Comparison of ENCODE assay signal across 17 mouse cellular contexts in the genomic region with DNA sequence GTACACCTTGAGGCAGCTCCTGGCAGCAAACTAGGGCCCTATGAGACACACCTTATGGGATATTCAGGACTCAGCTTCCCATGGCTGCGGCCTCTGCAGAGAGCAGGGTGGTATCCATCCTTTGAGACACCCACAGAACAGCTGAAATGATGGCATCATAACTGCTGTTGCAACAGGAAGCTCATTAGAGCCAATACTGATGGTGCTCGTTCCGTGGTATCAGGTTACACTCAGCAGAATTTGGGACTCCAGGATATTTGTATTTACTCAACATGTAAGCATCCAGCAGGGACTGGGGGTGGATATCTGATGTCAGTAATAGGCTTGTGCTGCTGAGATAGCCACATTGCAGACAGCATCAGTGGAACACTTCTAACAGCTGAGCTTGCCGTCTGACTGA.
DNase-seq lines count a peak whose midpoint lies in the region; ATAC-seq and TF ChIP-seq lines count a peak whose summit lies in the region.
"Had no signal": no experiment of that assay in that cellular context is flagged by ENCODE, and none has a peak within 500 bp of the region (broad histone marks: within the 10 kb centered on the region; RNA-seq: fewer than 3 reads in every experiment).

No protein-coding gene starts in this region.

- peak; percentile 23 for DNase-seq in embryonic facial prominence, embryonic 11.5 days (ENCODE audit: low spot score)
- no peak for DNase-seq in embryonic facial prominence, embryonic 10.5 days (ENCODE audit: low spot score)
- peak; percentile 80 for DNase-seq in lung, postnatal 0 days (ENCODE audit: low spot score)
- DNase-seq in lung, adult 18-20 months, result no peak
- peak; percentile 29 for DNase-seq in forelimb bud, embryonic 11.5 days (ENCODE audit: low read depth, low spot score)
- no peak for DNase-seq in thymus, postnatal 25 days
- DNase-seq in gastrocnemius, adult 2 months, result no peak
- DNase-seq: forebrain, postnatal 0 days; gastrocnemius, postnatal 10 days; heart, adult 2 months; kidney, adult 9 months; kidney, postnatal 4 days; liver, embryonic 13.5 days had no signal

- intact Hi-C loops in gastrocnemius, adult 2 months (cut with DNase I), result no loop called here

- no peak for TF ChIP-seq CTCF in lung, postnatal 0 days (IDR thresholded peaks at IDR 0.05)
- TF ChIP-seq CTCF in gastrocnemius, adult 2 months (IDR thresholded peaks at IDR 0.05), result no peak

- no peaks in the 10 kb centered on the region for H3K4me1 ChIP-seq in embryonic facial prominence, embryonic 11.5 days (ENCODE audit: control insufficient read depth, insufficient read depth, low read length)
- peaks cover 26% of the 10 kb centered on the region for H3K4me1 ChIP-seq in embryonic facial prominence, embryonic 10.5 days
- H3K4me1 ChIP-seq in lung, postnatal 0 days (ENCODE audit: insufficient read depth, low read depth, low read length), result no peaks in the 10 kb centered on the region
- H3K4me1 ChIP-seq: heart, embryonic 15.5 days; liver, embryonic 13.5 days; stomach, embryonic 15.5 days had no signal

- H3K27ac ChIP-seq in embryonic facial prominence, embryonic 11.5 days (replicated peaks; ENCODE audit: low read depth, low read length), result no peak overlapping the region
- no peak overlapping the region for H3K27ac ChIP-seq in embryonic facial prominence, embryonic 10.5 days (replicated peaks)
- H3K27ac ChIP-seq in lung, postnatal 0 days (ENCODE audit: low read length), result no peak overlapping the region
- no peak overlapping the region for H3K27ac ChIP-seq in gastrocnemius, adult 2 months
- H3K27ac ChIP-seq: heart, adult 2 months; heart, embryonic 15.5 days; hindbrain, embryonic 10.5 days; liver, embryonic 13.5 days; stomach, embryonic 15.5 days had no signal

- H3K36me3 ChIP-seq in embryonic facial prominence, embryonic 11.5 days (replicated peaks; ENCODE audit: control insufficient read depth, insufficient read depth, low read depth, low read length), result no peaks in the 10 kb centered on the region
- H3K36me3 ChIP-seq in embryonic facial prominence, embryonic 10.5 days (replicated peaks), result no peaks in the 10 kb centered on the region
- no peaks in the 10 kb centered on the region for H3K36me3 ChIP-seq in lung, postnatal 0 days (ENCODE audit: insufficient read depth, low read length)
- H3K36me3 ChIP-seq: heart, embryonic 15.5 days; hindbrain, embryonic 10.5 days; liver, embryonic 13.5 days; stomach, embryonic 15.5 days had no signal

- no peak overlapping the region for H3K4me3 ChIP-seq in embryonic facial prominence, embryonic 11.5 days (ENCODE audit: low read depth, low read length)
- H3K4me3 ChIP-seq in embryonic facial prominence, embryonic 10.5 days, result no peak overlapping the region
- H3K4me3 ChIP-seq in lung, postnatal 0 days (ENCODE audit: low read depth, low read length), result no peak overlapping the region
- H3K4me3 ChIP-seq in gastrocnemius, adult 2 months, result no peak overlapping the region
- H3K4me3 ChIP-seq: heart, adult 2 months; heart, embryonic 15.5 days; hindbrain, embryonic 10.5 days; liver, embryonic 13.5 days; stomach, embryonic 15.5 days had no signal

- H3K9ac ChIP-seq in embryonic facial prominence, embryonic 11.5 days (replicated peaks; ENCODE audit: low read length), result no peak overlapping the region
- no peak overlapping the region for H3K9ac ChIP-seq in lung, postnatal 0 days (replicated peaks; ENCODE audit: low read depth)
- H3K9ac ChIP-seq: forebrain, postnatal 0 days; heart, embryonic 15.5 days; liver, embryonic 13.5 days; stomach, embryonic 15.5 days had no signal

- WGBS in embryonic facial prominence, embryonic 11.5 days, result 56% methylated on average over 4 of the region's 4 CpGs
- 62% methylated on average over 4 of the region's 4 CpGs for WGBS in embryonic facial prominence, embryonic 10.5 days
- WGBS in lung, postnatal 0 days, result 30% methylated on average over 4 of the region's 4 CpGs

- no peak for ATAC-seq in embryonic facial prominence, embryonic 11.5 days (replicated peaks; ENCODE audit: insufficient number of reproducible peaks, low FRiP score, low TSS enrichment, low read depth)
- peak; percentile 84 for ATAC-seq in lung, postnatal 0 days
- no peak for ATAC-seq in erythroid progenitor cell, adult 5-6 weeks (replicated peaks; ENCODE audit: low FRiP score, poor library complexity, severe bottlenecking)
- ATAC-seq: forebrain, postnatal 0 days had no signal

- no peaks in the 10 kb centered on the region for H3K9me3 ChIP-seq in embryonic facial prominence, embryonic 11.5 days (replicated peaks; ENCODE audit: control insufficient read depth, low read length)
- peaks cover 4% of the 10 kb centered on the region; the same call in 1 of the 2 replicates for H3K9me3 ChIP-seq in embryonic facial prominence, embryonic 10.5 days
- H3K9me3 ChIP-seq in lung, postnatal 0 days (ENCODE audit: low read length), result no peaks in the 10 kb centered on the region
- H3K9me3 ChIP-seq: heart, embryonic 15.5 days; hindbrain, embryonic 10.5 days; liver, embryonic 13.5 days; stomach, embryonic 15.5 days had no signal

- TF ChIP-seq EP300 in lung, postnatal 0 days (IDR thresholded peaks at IDR 0.05), result 0 out of 2 replicates have a peak, but pooled peaks have one; percentile 10

- no peak overlapping the region for H3K4me2 ChIP-seq in embryonic facial prominence, embryonic 11.5 days (ENCODE audit: low read depth, low read length)
- H3K4me2 ChIP-seq in lung, postnatal 0 days (replicated peaks; ENCODE audit: low read depth, low read length), result no peak overlapping the region
- H3K4me2 ChIP-seq: heart, embryonic 15.5 days; liver, embryonic 13.5 days; stomach, embryonic 15.5 days had no signal

- H3K27me3 ChIP-seq in embryonic facial prominence, embryonic 11.5 days (ENCODE audit: control insufficient read depth, insufficient read depth, low read length), result no peaks in the 10 kb centered on the region
- H3K27me3 ChIP-seq in embryonic facial prominence, embryonic 10.5 days (replicated peaks; ENCODE audit: low read depth, poor library complexity, severe bottlenecking), result no peaks in the 10 kb centered on the region
- no peaks in the 10 kb centered on the region for H3K27me3 ChIP-seq in lung, postnatal 0 days (replicated peaks; ENCODE audit: insufficient read depth, low read length)
- H3K27me3 ChIP-seq: heart, embryonic 15.5 days; liver, embryonic 13.5 days; stomach, embryonic 15.5 days had no signal

Comparison
In these comparisons a context has a peak if more than half of its experiments do, and no peak if none do; other contexts are left out.
1. DNase-seq: peak in embryonic facial prominence, embryonic 11.5 days (single experiment), lung, postnatal 0 days (single experiment) and forelimb bud, embryonic 11.5 days (single experiment); none in embryonic facial prominence, embryonic 10.5 days (single experiment), lung, adult 18-20 months (0 of 2), thymus, postnatal 25 days (single experiment) and gastrocnemius, adult 2 months (single experiment).